Comparison of ENCODE assay signal across 9 mouse cellular contexts in genomic region chr1:25830757-25831520, GRCm38 (mm10). TPM values are rescaled to one million over a fixed set of nuclear protein-coding genes. Genes with fewer than 3 reads are reported as not detected.
DNase-seq lines count a peak whose midpoint lies in the region; ATAC-seq and TF ChIP-seq lines count a peak whose summit lies in the region.
"Had no signal": no experiment of that assay in that cellular context is flagged by ENCODE, and none has a peak within 500 bp of the region (broad histone marks: within the 10 kb centered on the region; RNA-seq: fewer than 3 reads in every experiment).

No protein-coding gene starts in this region.

- peak overlapping the region; percentile 82; the same call in 1 of the 2 replicates for H3K4me2 ChIP-seq in lung, postnatal 0 days (replicated peaks; ENCODE audit: low read depth, low read length)
- peak overlapping the region; percentile 74 for H3K4me2 ChIP-seq in intestine, postnatal 0 days (replicated peaks; ENCODE audit: low read depth)

- no peak overlapping the region for H3K9ac ChIP-seq in lung, postnatal 0 days (replicated peaks; ENCODE audit: low read depth)
- H3K9ac ChIP-seq in intestine, postnatal 0 days (ENCODE audit: low read depth, low read length): no peak overlapping the region

- ATAC-seq in lung, postnatal 0 days: no peak
- ATAC-seq in intestine, postnatal 0 days: no peak
- no peak for ATAC-seq in activated CD4-positive, CD25-positive, alpha-beta regulatory T cell, adult 4 months

- TF ChIP-seq CTCF in lung, postnatal 0 days (IDR thresholded peaks at IDR 0.05): no peak
- TF ChIP-seq CTCF in intestine, postnatal 0 days (IDR thresholded peaks at IDR 0.05; ENCODE audit: low read depth): no peak

- H3K36me3 ChIP-seq in lung, postnatal 0 days (ENCODE audit: insufficient read depth, low read length): no peaks in the 10 kb centered on the region
- no peaks in the 10 kb centered on the region for H3K36me3 ChIP-seq in intestine, postnatal 0 days (ENCODE audit: control insufficient read depth, insufficient read depth)

- H3K4me3 ChIP-seq in lung, postnatal 0 days (ENCODE audit: low read depth, low read length): peak overlapping the region; percentile 41
- H3K4me3 ChIP-seq in intestine, postnatal 0 days (ENCODE audit: low read depth, low read length): peak overlapping the region; percentile 42

- WGBS in lung, postnatal 0 days: 7% methylated on average over 15 of the region's 15 CpGs
- 10% methylated on average over 15 of the region's 15 CpGs for WGBS in intestine, postnatal 0 days

- peak; percentile 23 for DNase-seq in cerebellum, adult 11 months
- no peak for DNase-seq in cerebellum, postnatal 4 days (ENCODE audit: low spot score in 2 of 2)
- no peak for DNase-seq in lung, postnatal 0 days (ENCODE audit: low spot score)
- DNase-seq in lung, postnatal 25 days (ENCODE audit: low spot score): no peak
- peak; percentile 24 for DNase-seq in right cerebral cortex, postnatal 25 days
- DNase-seq in urinary bladder, postnatal 25 days (ENCODE audit: low spot score): no peak

- H3K27ac ChIP-seq in lung, postnatal 0 days (ENCODE audit: low read length): no peak overlapping the region
- no peak overlapping the region for H3K27ac ChIP-seq in intestine, postnatal 0 days (ENCODE audit: low read depth, low read length)

- TF ChIP-seq EP300 in lung, postnatal 0 days (IDR thresholded peaks at IDR 0.05): no peak

- peaks cover 9% of the 10 kb centered on the region for H3K27me3 ChIP-seq in lung, postnatal 0 days (replicated peaks; ENCODE audit: insufficient read depth, low read length)
- peaks cover 21% of the 10 kb centered on the region for H3K27me3 ChIP-seq in intestine, postnatal 0 days (replicated peaks; ENCODE audit: control insufficient read depth, insufficient read depth, low read length)

- H3K9me3 ChIP-seq in lung, postnatal 0 days (ENCODE audit: low read length): no peaks in the 10 kb centered on the region
- no peaks in the 10 kb centered on the region for H3K9me3 ChIP-seq in intestine, postnatal 0 days (ENCODE audit: control insufficient read depth)

- H3K4me1 ChIP-seq in lung, postnatal 0 days (ENCODE audit: insufficient read depth, low read depth, low read length): no peaks in the 10 kb centered on the region
- no peaks in the 10 kb centered on the region for H3K4me1 ChIP-seq in intestine, postnatal 0 days (replicated peaks; ENCODE audit: control insufficient read depth, insufficient read depth, low read length)

RNA-seq across cellular contexts. Expression of gene Adgrb3, which starts 1.4 kb away (rescaled TPM):
- 0.05 TPM in 1 of 2 replicates, not detected in the other for polyA plus RNA-seq in lung, postnatal 0 days (2015; fragmentation: Nextera tagmentation; extraction: Ambion mirVana)
- 2.0 and 2.1 TPM in 2 replicates for polyA plus RNA-seq in intestine, postnatal 0 days (2015; fragmentation: Nextera tagmentation; extraction: Ambion mirVana)
- polyA plus RNA-seq in activated CD4-positive, CD25-positive, alpha-beta regulatory T cell, adult 4 months (2017; shearing (Covaris generic)): under 1 TPM in 1 of 2 experiments, not detected in 1; 0.12 TPM
- polyA plus RNA-seq: liver, adult 2 months had no signal

Comparison
In these comparisons a context has a peak if more than half of its experiments do, and no peak if none do; other contexts are left out.
1. DNase-seq: peak in cerebellum, adult 11 months (single experiment) and right cerebral cortex, postnatal 25 days (single experiment); none in cerebellum, postnatal 4 days (0 of 2), lung, postnatal 0 days (single experiment), lung, postnatal 25 days (single experiment) and urinary bladder, postnatal 25 days (single experiment).